Comparison of ENCODE assay signal across 23 mouse cellular contexts in the genomic region with DNA sequence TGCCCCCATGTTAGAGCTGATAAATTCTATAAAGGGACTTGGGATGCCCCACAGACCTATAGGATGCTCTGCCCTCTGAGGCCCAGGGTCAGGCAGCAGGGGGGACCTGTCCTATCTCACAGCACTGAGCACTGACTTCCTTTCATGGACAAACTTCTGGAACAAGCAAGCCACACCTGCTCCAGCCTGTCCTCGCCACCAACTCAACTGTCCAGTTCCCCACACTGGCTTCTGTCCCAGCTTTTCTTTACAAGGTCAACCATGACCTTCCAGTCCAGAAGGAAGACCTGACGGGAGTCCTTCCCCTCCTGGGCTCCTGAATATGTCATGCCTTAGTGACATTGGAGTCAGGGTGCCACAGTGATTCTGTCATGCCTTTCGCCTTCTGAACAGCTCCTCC. TPM values are rescaled to one million over a fixed set of nuclear protein-coding genes. Genes with fewer than 3 reads are reported as not detected.
DNase-seq lines count a peak whose midpoint lies in the region; ATAC-seq lines count a peak whose summit lies in the region.
"Had no signal": no experiment of that assay in that cellular context is flagged by ENCODE, and none has a peak within 500 bp of the region (broad histone marks: within the 10 kb centered on the region; RNA-seq: fewer than 3 reads in every experiment).

No protein-coding gene starts in this region.

- H3K9me3 ChIP-seq in limb, embryonic 15.5 days: no peaks in the 10 kb centered on the region
- no peaks in the 10 kb centered on the region for H3K9me3 ChIP-seq in limb, embryonic 10.5 days (replicated peaks)
- H3K9me3 ChIP-seq in heart, embryonic 15.5 days (replicated peaks): no peaks in the 10 kb centered on the region
- H3K9me3 ChIP-seq: embryonic facial prominence, embryonic 13.5 days; forebrain, embryonic 15.5 days; hindbrain, embryonic 13.5 days; neural tube, embryonic 15.5 days had no signal

- 92% methylated on average over 3 of the region's 3 CpGs for WGBS in limb, embryonic 15.5 days
- WGBS in limb, embryonic 10.5 days: 84% methylated on average over 3 of the region's 3 CpGs
- 53% methylated on average over 3 of the region's 3 CpGs for WGBS in heart, embryonic 15.5 days

- H3K36me3 ChIP-seq in limb, embryonic 15.5 days: no peaks in the 10 kb centered on the region
- H3K36me3 ChIP-seq in limb, embryonic 10.5 days: no peaks in the 10 kb centered on the region
- H3K36me3 ChIP-seq in heart, embryonic 15.5 days: peaks cover 6% of the 10 kb centered on the region; the same call in 1 of the 2 replicates
- H3K36me3 ChIP-seq: embryonic facial prominence, embryonic 13.5 days; forebrain, embryonic 15.5 days; hindbrain, embryonic 13.5 days; neural tube, embryonic 15.5 days had no signal

- no peak overlapping the region for H3K4me2 ChIP-seq in limb, embryonic 15.5 days
- peak overlapping the region; percentile 36 for H3K4me2 ChIP-seq in heart, embryonic 15.5 days
- H3K4me2 ChIP-seq: embryonic facial prominence, embryonic 13.5 days; forebrain, embryonic 15.5 days; hindbrain, embryonic 13.5 days; midbrain, embryonic 11.5 days; neural tube, embryonic 15.5 days had no signal

- H3K27ac ChIP-seq in limb, embryonic 15.5 days: no peak overlapping the region
- no peak overlapping the region for H3K27ac ChIP-seq in limb, embryonic 10.5 days
- peak overlapping the region; percentile 90 for H3K27ac ChIP-seq in heart, embryonic 15.5 days
- H3K27ac ChIP-seq: embryonic facial prominence, embryonic 13.5 days; forebrain, embryonic 15.5 days; hindbrain, embryonic 13.5 days; kidney, postnatal 0 days; neural tube, embryonic 15.5 days had no signal

- peak; percentile 23 for DNase-seq in adrenal gland, postnatal 14 days
- DNase-seq in adrenal gland, postnatal 4 days (ENCODE audit: low spot score in 2 of 2): no peak
- no peak for DNase-seq in limb, embryonic 10.5 days (ENCODE audit: low spot score)
- peak; percentile 27 for DNase-seq in skeletal muscle tissue, adult 2 months (ENCODE audit: low read depth, low spot score)
- DNase-seq in frontal cortex, postnatal 10 days (ENCODE audit: low spot score in 2 of 2): no peak
- no peak for DNase-seq in left cerebral cortex, adult 11 months (ENCODE audit: low spot score)
- DNase-seq: cerebellum, adult 2 months; cerebellum, postnatal 36 days; kidney, adult 2 months; right cerebral cortex, adult 18-20 months; thymus, adult 18-20 months; thymus, postnatal 36 days had no signal

- no peak overlapping the region for H3K9ac ChIP-seq in limb, embryonic 15.5 days
- H3K9ac ChIP-seq in heart, embryonic 15.5 days: 0 out of 2 replicates have a peak overlapping the region, but pooled peaks have one; percentile 25
- H3K9ac ChIP-seq: embryonic facial prominence, embryonic 13.5 days; forebrain, embryonic 15.5 days; hindbrain, embryonic 13.5 days; neural tube, embryonic 15.5 days had no signal

- H3K4me3 ChIP-seq in limb, embryonic 15.5 days: no peak overlapping the region
- H3K4me3 ChIP-seq in limb, embryonic 10.5 days: no peak overlapping the region
- no peak overlapping the region for H3K4me3 ChIP-seq in heart, embryonic 15.5 days
- H3K4me3 ChIP-seq: embryonic facial prominence, embryonic 13.5 days; forebrain, embryonic 15.5 days; hindbrain, embryonic 13.5 days; neural tube, embryonic 15.5 days had no signal

- no peaks in the 10 kb centered on the region for H3K27me3 ChIP-seq in limb, embryonic 15.5 days
- H3K27me3 ChIP-seq in limb, embryonic 10.5 days (ENCODE audit: low read depth, poor library complexity, severe bottlenecking): no peaks in the 10 kb centered on the region
- H3K27me3 ChIP-seq in heart, embryonic 15.5 days: no peaks in the 10 kb centered on the region
- H3K27me3 ChIP-seq: embryonic facial prominence, embryonic 13.5 days; forebrain, embryonic 15.5 days; hindbrain, embryonic 13.5 days had no signal

- peaks cover 7% of the 10 kb centered on the region; the same call in 1 of the 2 replicates for H3K4me1 ChIP-seq in limb, embryonic 15.5 days
- peaks cover 12% of the 10 kb centered on the region for H3K4me1 ChIP-seq in limb, embryonic 10.5 days
- peaks cover 45% of the 10 kb centered on the region for H3K4me1 ChIP-seq in heart, embryonic 15.5 days (replicated peaks)
- H3K4me1 ChIP-seq: forebrain, embryonic 15.5 days; neural tube, embryonic 15.5 days had no signal

- ATAC-seq in limb, embryonic 15.5 days (ENCODE audit: insufficient number of reproducible peaks, low FRiP score, low TSS enrichment, low read depth): 0 out of 2 replicates have a peak, but pooled peaks have one; percentile 21
- ATAC-seq in heart, embryonic 15.5 days (replicated peaks; ENCODE audit: insufficient number of reproducible peaks, insufficient read depth, low FRiP score, low read depth): peak; percentile 58
- ATAC-seq: CD4-positive, CD25-positive, alpha-beta regulatory T cell, adult 4 months; forebrain, embryonic 15.5 days; lung, postnatal 0 days had no signal

RNA-seq across cellular contexts. Expression of gene Casq2, which starts 13.6 kb away (rescaled TPM):
- total RNA-seq in adrenal gland, postnatal 14 days (2021): 1.7 and 2.0 TPM in 2 replicates
- 10 to 100 TPM; 10.1 to 22.1 TPM for total RNA-seq in adrenal gland, postnatal 4 days (2021)
- polyA plus RNA-seq in limb, embryonic 15.5 days (2015; fragmentation: Nextera tagmentation; extraction: Ambion mirVana): 44.6 and 135 TPM in 2 replicates
- polyA plus RNA-seq in limb, embryonic 10.5 days (2016; fragmentation: Nextera tagmentation; extraction: Ambion mirVana): 0.08 and 0.28 TPM in 2 replicates
- polyA plus RNA-seq in heart, embryonic 15.5 days (2015; fragmentation: Nextera tagmentation; extraction: Ambion mirVana): 489 and 565 TPM in 2 replicates
- polyA plus RNA-seq: CD4-positive, CD25-positive, alpha-beta regulatory T cell, adult 4 months; liver, adult 2 months; midbrain, embryonic 11.5 days had no signal

Comparison
In these comparisons a context has a peak if more than half of its experiments do, and no peak if none do; other contexts are left out.
1. DNase-seq: peak in adrenal gland, postnatal 14 days (single experiment) and skeletal muscle tissue, adult 2 months (single experiment); none in adrenal gland, postnatal 4 days (0 of 2), limb, embryonic 10.5 days (single experiment), frontal cortex, postnatal 10 days (0 of 2) and left cerebral cortex, adult 11 months (single experiment).
2. RNA of gene Casq2, which starts 13.6 kb away (polyA plus RNA-seq): 489 to 565 TPM in heart, embryonic 15.5 days and 44.6 to 135 TPM in limb, embryonic 15.5 days; 0.08 to 0.28 TPM in limb, embryonic 10.5 days; every median in the first group is over 10 times any median in the second.